Mouse (Mus musculus) lung, postnatal 0 days (tissue): Measurements from ENCODE around the gene Taldo1. TPM values are rescaled to one million over a fixed set of nuclear protein-coding genes. Genes with fewer than 3 reads are reported as not detected.
A peak's percentile ranks its signal among the peaks of the same experiment; 100 is the strongest.

Experiments used
- ATAC-seq: fragments of 200-750 bp; cut with Nextera tagmentation; 2 replicates; pipeline ENCODE4 v1.8.0; 2017; ENCODE audit warnings: moderate library complexity
- DNase-seq: peaks from one replicate; pipeline ENCODE4 v3.0.0-alpha.2; 2016; ENCODE audit warnings: low spot score
- H3K27ac ChIP-seq: fragments of 300-500 bp; sonication (generic); 2 replicates; pipeline ENCODE4 v1.5.1; 2014; ENCODE audit warnings: antibody characterized with exemption, mild to moderate bottlenecking, low read length, mixed read lengths
- H3K27me3 ChIP-seq: fragments of 300-500 bp; sonication (generic); replicated peaks from 2 replicates; pipeline ENCODE4 v1.6.1; 2014; ENCODE audit warnings: low read length, mixed read lengths; ENCODE audit not compliant: insufficient read depth
- H3K36me3 ChIP-seq: fragments of 300-500 bp; sonication (generic); 2 replicates; pipeline ENCODE4 v1.6.1; 2014; ENCODE audit warnings: low read length, mixed read lengths; ENCODE audit not compliant: insufficient read depth
- H3K4me1 ChIP-seq: fragments of 300-500 bp; sonication (generic); 2 replicates; pipeline ENCODE4 v1.6.1; 2014; ENCODE audit warnings: antibody characterized with exemption, low read depth, low read length, mixed read lengths; ENCODE audit not compliant: insufficient read depth
- H3K4me2 ChIP-seq: fragments of 300-500 bp; sonication (generic); replicated peaks from 2 replicates; pipeline ENCODE4 v1.6.1; 2014; ENCODE audit warnings: low read depth, mild to moderate bottlenecking, low read length, moderate library complexity, mixed read lengths
- H3K4me3 ChIP-seq: fragments of 300-500 bp; sonication (generic); 2 replicates; pipeline ENCODE4 v1.5.1; 2014; ENCODE audit warnings: low read depth, low read length
- H3K9ac ChIP-seq: fragments of 300-500 bp; sonication (generic); replicated peaks from 2 replicates; pipeline ENCODE4 v1.6.1; 2014; ENCODE audit warnings: low read depth, mild to moderate bottlenecking
- H3K9me3 ChIP-seq: fragments of 300-500 bp; sonication (generic); 2 replicates; pipeline ENCODE4 v1.6.1; 2016; ENCODE audit warnings: low read length, mixed read lengths
- CTCF ChIP-seq: IDR thresholded peaks from 2 replicates; pipeline ENCODE4 v1.5.1; 2016; ENCODE audit warnings: antibody characterized with exemption, mild to moderate bottlenecking
- EP300 ChIP-seq: IDR thresholded peaks from 2 replicates; pipeline ENCODE4 v1.6.1; 2016; ENCODE audit warnings: antibody characterized with exemption, mild to moderate bottlenecking, control low read depth
- WGBS: fragments of 180-500 bp; shearing (Covaris S2); extraction: QIAGEN DNeasy Blood & Tissue Kit; methylation state at CpG from one replicate; pipeline ENCODE4 v1.1.7; 2014; 5-methylcytosine and 5-hydroxymethylcytosine counted together
- polyA plus RNA-seq: library from polyadenylated mRNA; unstranded; fragments of >200 nt; fragmentation: Nextera tagmentation; extraction: Ambion mirVana; gene quantifications from 2 replicates; pipeline ENCODE4 v1.2.1, GENCODE M21; 2015

Gene Taldo1
- polyA plus RNA-seq, 1 experiment from 2014 or later, result 276 TPM

DNA sequence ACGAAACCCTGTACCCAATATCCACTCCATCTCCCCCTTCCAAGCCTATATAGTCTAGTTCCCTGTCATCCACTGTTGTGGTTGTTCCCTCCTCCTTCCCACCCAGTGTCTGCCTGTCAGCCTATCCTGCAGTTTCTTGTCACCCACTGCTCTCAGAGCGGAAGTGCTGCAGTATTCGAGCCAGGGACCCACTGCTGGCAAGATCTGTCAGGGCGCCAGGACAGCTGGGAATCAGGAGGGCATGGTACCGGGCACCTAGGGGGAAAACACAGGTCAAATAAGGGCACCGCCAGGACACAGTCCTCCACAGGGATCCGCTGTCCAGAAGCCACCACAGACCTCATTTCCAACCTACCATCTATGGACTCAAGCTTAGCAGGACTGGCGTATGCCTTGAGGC lies 18.6 kb downstream of the Taldo1 start:
- no peak for TF ChIP-seq EP300
- no peak for TF ChIP-seq CTCF
- no peaks in the 10 kb centered on the region; the same call in 1 of the 2 replicates for H3K4me1 ChIP-seq
- no peak overlapping the region for H3K4me3 ChIP-seq
- H3K9ac ChIP-seq, result no peak overlapping the region
- ATAC-seq (no peak), DNase-seq (no peak)
- H3K36me3 ChIP-seq, result no peaks in the 10 kb centered on the region
- no peak overlapping the region for H3K4me2 ChIP-seq
- no peaks in the 10 kb centered on the region for H3K9me3 ChIP-seq
- no peak overlapping the region for H3K27ac ChIP-seq
- 87% methylated on average over 8 of the region's 8 CpGs for whole genome bisulfite sequencing
- no peaks in the 10 kb centered on the region for H3K27me3 ChIP-seq

DNA sequence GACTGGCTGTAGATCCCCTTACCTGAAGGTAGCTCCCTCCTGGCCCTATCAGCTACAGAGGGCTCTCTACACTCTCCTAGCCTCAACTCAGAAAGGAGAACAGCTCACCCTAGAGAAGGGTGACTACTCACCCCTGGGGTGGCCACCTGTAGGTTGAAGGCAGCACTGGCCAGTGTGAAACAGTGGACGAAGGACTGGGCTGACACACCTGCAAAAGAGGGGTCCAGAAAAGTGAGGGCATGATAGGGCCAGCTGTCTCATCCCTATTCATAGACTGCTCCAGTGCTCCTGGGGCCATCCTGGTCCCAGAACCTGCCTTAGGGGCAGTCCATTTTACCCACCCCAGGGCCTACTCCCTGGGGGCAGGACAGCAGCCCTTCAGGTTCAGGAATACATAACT lies 19.7 kb downstream of the Taldo1 start:
- Histone ChIP-seq H3K9ac (no peak overlapping the region; the same call in 1 of the 2 replicates), H3K36me3 (no peaks in the 10 kb centered on the region), H3K4me2 (no peak overlapping the region), H3K4me3 (no peak overlapping the region), H3K9me3 (no peaks in the 10 kb centered on the region), H3K27ac (no peak overlapping the region), H3K4me1 (no peaks in the 10 kb centered on the region; the same call in 1 of the 2 replicates), H3K27me3 (no peaks in the 10 kb centered on the region)
- DNase-seq, result no peak
- no peak for ATAC-seq
- 100% methylated on average over 1 of the region's 1 CpGs for WGBS
- TF ChIP-seq EP300, result no peak
- TF ChIP-seq CTCF, result peak; percentile 6; the same call in 1 of the 2 replicates

DNA sequence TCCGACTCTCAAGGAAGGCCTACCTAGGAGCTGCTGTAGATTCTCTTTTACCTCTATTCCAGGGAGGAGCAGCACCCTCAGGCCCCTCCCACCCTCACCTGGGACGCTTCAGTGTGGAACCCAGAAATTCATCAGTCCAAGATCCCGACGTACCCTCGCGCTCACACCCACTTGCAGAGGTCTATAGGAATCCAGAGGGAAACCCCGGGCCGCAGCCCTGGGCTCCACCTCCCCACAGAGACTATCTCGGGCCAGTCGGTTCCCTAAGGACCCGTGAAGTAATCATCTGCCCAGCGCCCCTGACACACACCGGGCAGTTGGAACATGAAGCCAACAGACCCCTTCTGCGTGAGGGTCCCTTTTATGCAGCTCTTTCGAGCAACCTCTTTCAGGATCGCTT lies 21.3 kb downstream of the Taldo1 start:
- TF ChIP-seq EP300 (no peak), CTCF (no peak)
- Histone ChIP-seq H3K4me2 (peak overlapping the region; percentile 91), H3K27me3 (no peaks in the 10 kb centered on the region), H3K9me3 (no peaks in the 10 kb centered on the region), H3K27ac (peak overlapping the region; percentile 73), H3K9ac (peak overlapping the region; percentile 66), H3K4me1 (no peaks in the 10 kb centered on the region; the same call in 1 of the 2 replicates), H3K4me3 (peak overlapping the region; percentile 74), H3K36me3 (no peaks in the 10 kb centered on the region)
- peak; percentile 37 for DNase-seq
- WGBS, result 4% methylated on average over 16 of the region's 16 CpGs
- ATAC-seq, result 0 out of 2 replicates have a peak, but pooled peaks have one; percentile 1

DNA sequence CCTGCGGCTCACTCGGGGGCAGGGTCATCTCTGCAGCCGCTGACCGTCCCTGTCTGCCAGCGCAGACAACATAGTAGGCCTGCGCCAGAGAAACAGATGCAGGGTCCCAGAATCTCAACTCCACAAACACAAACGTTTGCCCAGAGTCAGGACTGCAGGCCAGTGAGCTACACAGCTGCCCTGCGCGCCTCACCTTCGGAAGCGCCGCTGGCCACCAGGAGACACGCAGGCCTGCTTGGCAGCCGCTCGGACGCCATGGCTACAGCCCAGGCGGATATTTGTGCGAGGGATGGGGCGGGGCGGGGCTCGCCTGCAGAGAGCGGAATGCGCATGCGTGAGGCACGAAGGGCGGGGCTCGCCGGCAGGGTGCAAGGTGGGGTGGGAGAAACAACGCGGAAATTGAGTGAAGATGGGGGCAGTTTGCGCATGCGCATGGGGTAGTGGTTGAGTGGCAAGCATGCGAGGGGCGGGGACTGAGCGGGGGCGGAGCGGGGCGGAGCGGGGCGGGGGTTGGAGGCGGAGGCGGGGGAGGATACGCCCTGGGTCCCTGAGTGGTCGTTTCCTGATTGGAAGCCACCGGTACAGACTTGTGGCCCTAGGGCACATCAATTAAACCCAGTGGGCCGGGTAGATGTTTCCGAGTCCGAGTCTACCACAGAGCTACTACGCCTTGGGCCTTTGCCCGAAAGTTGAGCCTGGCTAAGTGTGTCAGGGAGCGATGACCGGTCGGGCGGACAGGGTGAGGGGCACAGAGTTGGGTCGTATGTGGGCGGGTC lies 22.0 kb downstream of the Taldo1 start, which contains the start of gene Gatd1:
Gene Gatd1 (minus strand): TSS at position 328 of the 776 bp plus-strand sequence.
- peak within 1 kb of the TSS; percentile 91 for H3K4me2 ChIP-seq
- no peaks in the 10 kb centered on the region; the same call in 1 of the 2 replicates for H3K4me1 ChIP-seq
- peak within 1 kb of the TSS; percentile 73 for H3K27ac ChIP-seq
- H3K9ac ChIP-seq, result peak within 1 kb of the TSS; percentile 66
- H3K9me3 ChIP-seq, result no peaks in the 10 kb centered on the region
- H3K4me3 ChIP-seq, result peak within 1 kb of the TSS; percentile 74
- TF ChIP-seq CTCF, result peak; percentile 48
- no peak for TF ChIP-seq EP300
- no peaks in the 10 kb centered on the region for H3K36me3 ChIP-seq
- no peaks in the 10 kb centered on the region for H3K27me3 ChIP-seq
- DNase-seq, result peak; percentile 99
- 1% methylated on average over 55 of the region's 56 CpGs for WGBS
- ATAC-seq, result peak; percentile 95

DNA sequence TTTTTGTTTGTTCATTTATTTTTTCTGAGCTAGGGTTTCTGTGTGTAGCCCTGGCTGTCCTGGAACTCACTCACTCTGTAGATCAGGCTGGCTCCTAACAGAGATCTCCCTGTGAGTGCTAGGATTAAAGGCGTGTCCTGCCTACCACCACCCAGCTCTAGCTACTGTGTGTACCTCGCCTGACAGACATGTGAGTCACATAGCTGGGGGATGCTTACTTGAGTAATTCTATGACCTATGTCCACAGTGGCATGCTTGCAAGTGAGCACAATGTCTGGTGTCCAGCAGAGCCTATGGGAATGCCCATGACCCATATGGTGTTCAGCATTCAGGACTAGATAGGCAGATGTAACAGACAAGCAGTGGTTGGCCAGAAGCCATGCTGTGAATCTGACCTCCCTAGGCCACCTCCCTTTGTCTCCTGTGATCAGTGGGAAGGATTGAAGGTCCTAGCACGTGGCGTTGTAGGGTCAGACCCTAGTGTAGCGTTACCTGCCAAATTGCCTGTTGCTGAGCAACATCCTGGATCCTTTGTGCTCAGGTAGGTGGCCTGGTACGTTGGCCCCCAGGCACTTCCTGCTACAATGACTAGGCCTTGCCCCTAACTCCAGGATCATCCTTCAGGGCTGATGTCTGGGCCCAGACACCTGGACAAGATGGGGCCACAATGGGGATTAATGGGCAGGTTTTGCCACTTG lies 24.3 kb downstream of the Taldo1 start:
- Histone ChIP-seq H3K9me3 (no peaks in the 10 kb centered on the region), H3K4me2 (no peak overlapping the region), H3K36me3 (no peaks in the 10 kb centered on the region), H3K4me1 (no peaks in the 10 kb centered on the region; the same call in 1 of the 2 replicates), H3K9ac (no peak overlapping the region), H3K4me3 (no peak overlapping the region), H3K27ac (no peak overlapping the region), H3K27me3 (no peaks in the 10 kb centered on the region)
- TF ChIP-seq EP300 (no peak), CTCF (no peak)
- ATAC-seq (no peak), DNase-seq (no peak)
- 75% methylated on average over 6 of the region's 6 CpGs for WGBS
